Mouse (Mus musculus) left cerebral cortex, postnatal 4 days (tissue): ENCODE data around the gene Papln. TPM values are rescaled to one million over a fixed set of nuclear protein-coding genes. Genes with fewer than 3 reads are reported as not detected.

Source experiments
- DNase-seq: peaks from one replicate; pipeline ENCODE4 v3.0.0-alpha.2; 2022
- intact Hi-C: fragments of 180-260 bp; cut with DNase I; formaldehyde crosslinking; loops from one replicate; pipeline ENCODE4 v1.15.1; 2025
- total RNA-seq, 2 experiments: library from RNA; stranded (reverse); gene quantifications; 2 replicates each; pipeline ENCODE4 v1.2.3; 2021

The Papln gene
- total RNA-seq, 2 experiments from 2014 or later = 9.5 to 10.5 TPM

DNA sequence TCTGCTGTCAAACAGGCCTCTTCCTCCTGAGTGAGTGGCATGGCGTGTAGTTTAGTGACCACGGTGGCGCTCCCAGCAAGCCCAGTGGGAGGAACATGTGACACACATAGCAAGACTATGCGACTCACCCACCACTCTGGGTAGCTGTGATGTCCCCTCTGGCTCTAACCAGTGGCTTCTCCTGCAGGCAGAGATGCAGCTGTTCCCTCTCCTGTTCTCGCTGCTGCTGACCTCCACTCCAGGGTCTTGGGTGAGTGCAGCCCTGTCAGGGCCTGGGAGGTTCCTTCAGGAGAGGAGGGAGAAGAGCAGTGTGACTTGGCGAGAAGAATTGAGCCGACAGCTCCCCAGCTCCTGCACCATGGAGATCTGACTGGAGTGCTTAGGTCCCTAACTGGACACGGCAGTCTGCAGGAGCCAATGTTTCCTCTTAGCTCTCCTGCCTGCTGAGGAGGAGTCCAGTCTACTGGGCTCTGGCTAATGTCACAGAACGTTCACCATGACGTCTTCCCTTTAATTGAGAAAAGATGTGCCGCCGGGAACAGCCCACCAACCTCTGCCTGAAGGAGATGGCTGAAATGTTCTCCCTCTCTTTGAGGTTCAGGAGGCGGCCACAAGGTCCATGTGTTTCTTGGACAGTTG lies 2.6 kb downstream of the Papln start:
- DNase-seq = no peak
- intact Hi-C loops = no loop called here

DNA sequence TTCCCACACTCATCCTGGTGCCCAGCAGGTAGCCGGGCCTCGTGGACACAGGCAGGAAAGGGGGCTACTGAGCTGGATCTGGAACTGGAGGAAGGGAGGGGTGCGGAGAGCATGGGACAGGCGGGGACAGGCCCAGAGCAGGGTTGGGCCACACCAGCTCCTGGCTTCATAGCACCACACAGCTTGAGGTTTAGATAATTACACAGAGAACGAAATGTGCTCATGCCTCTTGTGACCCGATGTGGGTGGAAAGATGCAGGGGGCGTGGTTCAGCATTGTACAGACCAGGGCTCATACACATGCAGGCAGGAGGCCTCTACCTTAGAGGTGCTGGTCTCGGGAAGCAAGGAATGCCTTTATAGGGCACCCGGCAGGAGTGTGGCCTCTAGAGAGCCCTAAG lies 4.4 kb downstream of the Papln start:
- DNase-seq = no peak
- intact Hi-C loops = no loop called here

DNA sequence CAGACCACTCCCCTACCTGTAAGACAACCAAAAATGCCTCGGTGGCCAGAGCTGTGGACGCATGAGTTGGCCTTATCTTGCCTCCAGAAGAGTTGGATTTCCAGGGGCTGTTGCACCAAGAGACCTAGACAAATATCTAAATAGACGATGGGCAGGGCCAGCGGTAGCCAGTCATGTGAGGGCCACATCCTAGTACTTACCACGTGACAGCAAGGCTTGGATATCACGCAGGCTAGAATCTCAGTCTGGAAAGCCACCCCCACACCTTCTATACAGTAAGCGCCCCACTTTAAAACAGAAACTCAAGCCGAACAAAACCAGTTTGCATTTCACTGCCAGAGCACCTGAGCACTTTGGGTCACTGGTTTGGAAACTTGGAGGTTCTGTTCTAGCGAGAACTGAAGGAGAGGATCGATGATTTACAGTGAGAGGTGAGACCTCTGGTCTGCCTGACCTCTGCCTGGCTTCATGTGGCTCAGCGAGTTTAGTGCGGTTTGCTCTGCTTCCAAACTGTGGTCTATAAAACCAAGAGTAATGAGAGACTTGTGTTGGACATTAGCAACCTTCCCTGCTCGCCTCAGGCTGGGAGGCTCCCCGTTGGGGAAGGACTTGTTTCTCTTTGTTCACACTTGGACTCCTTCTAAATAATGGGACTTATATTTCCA lies 4.9 kb downstream of the Papln start:
- intact Hi-C loops = no loop called here
- no peak for DNase-seq

DNA sequence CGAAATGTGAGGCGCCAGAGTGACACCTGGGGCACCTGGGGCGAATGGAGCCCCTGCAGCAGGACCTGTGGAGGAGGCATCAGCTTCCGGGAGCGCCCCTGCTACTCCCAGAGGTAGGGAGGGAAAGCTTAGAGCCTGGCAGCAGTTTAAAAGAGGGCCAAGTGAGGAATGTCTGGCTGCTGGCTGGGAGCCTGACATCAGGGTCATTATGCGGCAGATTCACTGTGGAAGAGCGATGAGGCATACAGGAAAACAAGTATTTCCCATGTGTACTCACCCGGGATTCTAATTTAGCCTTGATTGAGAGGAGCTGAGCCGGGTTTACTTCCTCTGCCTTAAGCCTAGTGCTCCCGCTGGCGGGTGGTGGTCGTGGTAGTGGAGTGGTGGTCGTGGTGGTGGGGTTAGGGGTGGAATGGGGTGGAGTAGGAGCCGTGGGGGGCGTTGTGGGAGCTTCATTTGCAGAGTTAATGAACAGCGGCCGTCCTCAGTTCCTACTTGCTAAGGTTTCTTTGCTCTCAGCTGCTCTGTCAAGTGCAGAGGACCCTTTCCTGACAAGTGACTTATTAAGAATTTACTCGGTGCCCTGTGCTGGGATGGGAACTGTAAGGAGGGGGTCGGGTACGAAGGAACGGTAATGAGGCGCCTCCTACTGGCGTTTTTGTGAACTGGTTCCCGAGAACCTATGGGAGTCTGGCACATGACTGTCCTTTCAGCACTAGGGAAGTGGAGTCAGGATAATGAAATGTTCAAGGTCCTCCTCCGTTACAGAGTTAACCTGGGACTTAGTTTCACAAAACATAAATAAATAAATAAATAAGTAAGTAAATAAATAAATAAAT lies 7.2 kb downstream of the Papln start:
- DNase-seq = peak; percentile 76
- intact Hi-C loops = no loop called here

DNA sequence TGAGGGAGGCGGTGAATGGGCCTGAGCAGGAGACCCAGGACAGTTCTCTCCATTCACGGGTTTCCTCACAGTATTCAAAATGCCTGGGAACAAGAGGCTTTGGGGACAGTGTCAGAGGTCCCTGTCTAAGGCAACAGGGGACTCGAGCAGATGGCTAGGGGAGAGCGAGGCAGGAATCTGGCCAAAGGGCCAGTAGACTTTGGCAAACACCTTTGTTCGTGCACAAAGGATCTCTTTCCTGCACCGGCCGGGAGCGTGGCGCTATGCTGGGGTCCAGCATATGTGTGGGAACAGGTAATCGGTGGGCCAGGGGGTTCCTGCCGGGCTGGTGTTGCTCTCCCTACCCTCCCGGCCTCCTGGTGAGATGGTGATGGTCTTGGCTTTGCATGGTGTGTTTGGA lies 12.2 kb downstream of the Papln start:
- DNase-seq = no peak

DNA sequence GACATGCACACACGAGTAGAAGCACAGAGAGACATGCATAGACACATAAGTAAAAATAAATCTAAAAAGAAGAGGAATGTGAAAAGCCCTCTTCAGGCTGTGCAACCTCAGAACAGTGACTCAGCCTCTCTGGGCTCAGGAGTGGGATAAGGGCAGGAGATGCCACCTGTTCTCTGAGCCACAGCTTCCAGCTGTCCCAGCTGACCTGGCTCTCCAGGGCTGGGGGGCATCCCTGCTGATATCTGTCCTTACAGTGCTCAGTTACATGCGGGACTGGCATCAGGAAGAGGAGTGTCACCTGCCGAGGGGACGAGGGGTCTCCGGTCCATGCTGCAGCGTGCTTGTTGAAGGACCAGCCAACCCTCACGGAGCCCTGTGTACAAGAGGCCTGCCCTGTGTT lies 13.3 kb downstream of the Papln start:
- intact Hi-C loops = no loop called here
- DNase-seq = no peak

More for the DNA sequence above, 12.2 kb downstream of the Papln start:
- intact Hi-C loops = no loop called here

DNA sequence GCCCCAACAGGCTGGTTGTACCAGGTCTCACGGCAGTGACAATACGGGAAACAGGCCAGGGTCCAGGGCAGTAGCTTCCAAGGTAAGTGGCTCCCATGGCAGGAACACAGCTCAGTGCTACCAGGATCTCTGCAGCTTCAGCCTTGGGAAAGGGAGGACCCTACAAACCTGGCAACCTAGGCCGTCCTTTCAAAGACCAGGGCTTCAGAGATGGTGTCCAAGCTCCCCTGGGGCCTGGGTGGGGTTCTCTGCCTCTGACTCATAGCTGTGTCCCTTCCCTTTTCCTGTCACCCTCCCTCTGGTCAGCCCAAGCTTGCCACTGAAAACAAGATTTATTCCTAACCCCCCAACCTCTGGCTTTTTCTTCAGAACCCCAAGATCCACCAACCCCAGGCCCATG lies 16.7 kb downstream of the Papln start:
- DNase-seq = no peak
- intact Hi-C loops = no loop called here

DNA sequence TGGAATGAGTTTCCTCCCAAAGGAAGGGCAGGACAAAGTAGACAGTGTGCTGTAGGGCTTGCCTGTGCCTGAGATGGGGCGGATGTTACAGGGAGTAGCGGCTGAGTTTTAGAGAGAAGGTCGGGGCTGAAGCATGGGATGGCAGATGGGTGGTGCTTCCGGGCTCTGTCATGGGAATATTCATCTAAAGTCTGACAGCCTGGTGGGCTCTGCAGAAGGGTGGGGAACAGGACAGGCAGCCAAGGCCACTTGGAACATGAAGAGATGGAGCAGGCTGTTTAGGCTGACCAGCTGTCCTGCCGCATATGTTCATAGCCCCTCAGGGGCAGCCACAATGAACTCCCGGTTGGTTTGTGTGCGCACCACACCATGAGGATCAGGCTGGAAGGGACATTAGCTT lies 17.8 kb downstream of the Papln start:
- peak; percentile 86 for DNase-seq
- intact Hi-C loops = no loop called here

DNA sequence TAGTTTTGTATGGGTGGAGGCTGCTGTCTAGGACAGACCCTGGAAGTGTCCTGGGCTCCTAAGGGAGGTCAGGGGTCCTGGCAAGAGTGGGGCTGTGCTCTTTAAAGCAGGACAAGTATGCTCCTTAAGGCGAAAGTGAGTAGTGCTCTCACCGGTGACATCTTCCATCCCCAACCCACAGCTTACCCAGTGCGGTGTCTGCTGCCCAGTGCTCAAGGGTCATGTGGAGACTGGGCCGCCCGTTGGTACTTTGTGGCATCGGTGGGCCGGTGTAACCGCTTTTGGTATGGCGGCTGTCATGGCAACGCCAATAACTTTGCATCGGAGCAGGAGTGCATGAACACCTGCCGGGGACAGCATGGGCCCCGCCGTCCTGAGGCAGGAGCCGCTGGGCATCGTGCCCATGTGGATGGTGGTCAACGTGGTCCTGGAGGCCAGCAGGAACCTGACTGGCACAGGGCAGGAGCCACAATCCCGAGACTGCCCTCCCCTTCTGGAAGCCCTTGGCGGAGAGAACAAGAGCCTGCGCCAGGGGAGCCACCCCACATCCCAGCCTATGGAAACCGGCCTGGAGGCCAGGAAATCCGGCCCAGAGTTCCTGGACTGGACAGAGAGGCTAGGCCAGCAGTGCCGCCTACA lies 18.3 kb downstream of the Papln start:
- DNase-seq = peak; percentile 92
- intact Hi-C loops = no loop called here

DNA sequence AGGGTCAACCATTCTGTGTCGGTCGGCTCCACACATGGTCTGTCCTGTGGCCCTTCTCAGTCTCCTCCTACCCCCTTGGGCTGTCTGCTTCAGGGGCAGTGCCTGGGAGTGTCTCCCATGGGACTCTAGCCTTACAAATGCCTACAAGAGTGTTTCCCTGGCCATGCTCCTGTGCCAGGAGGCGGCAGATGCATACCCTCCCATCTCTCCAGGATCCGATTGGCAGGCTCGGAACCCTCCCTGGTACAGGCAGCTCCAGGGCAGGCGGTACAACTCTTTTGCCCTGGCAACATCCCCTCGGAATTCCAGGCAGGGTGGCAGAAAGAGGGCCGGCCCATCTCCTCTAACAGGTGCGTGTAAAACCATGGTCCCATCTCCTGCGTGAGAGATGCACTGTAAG lies 19.2 kb downstream of the Papln start:
- intact Hi-C loops = no loop called here
- DNase-seq = peak; percentile 70

DNA sequence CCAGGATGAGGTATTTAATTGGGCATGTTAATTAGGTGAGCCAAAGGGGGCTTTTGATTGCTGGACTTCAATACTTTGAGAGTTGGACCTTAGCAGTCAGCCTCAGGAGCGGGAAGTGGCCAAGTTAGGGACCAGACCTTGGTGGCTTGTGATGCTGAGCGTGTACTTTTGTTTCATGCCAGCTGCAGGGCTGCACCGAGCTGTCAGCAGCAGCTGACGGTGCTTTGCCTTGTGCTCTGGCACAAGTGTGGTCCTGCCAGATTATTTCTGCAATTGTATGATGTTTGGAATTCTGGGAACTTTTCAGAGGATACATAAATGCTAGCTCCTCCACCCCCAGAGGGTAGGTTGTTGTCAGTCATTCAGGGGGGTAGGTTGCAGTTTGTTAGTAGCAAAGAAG lies 21.9 kb downstream of the Papln start:
- no peak for DNase-seq
- intact Hi-C loops = no loop called here

DNA sequence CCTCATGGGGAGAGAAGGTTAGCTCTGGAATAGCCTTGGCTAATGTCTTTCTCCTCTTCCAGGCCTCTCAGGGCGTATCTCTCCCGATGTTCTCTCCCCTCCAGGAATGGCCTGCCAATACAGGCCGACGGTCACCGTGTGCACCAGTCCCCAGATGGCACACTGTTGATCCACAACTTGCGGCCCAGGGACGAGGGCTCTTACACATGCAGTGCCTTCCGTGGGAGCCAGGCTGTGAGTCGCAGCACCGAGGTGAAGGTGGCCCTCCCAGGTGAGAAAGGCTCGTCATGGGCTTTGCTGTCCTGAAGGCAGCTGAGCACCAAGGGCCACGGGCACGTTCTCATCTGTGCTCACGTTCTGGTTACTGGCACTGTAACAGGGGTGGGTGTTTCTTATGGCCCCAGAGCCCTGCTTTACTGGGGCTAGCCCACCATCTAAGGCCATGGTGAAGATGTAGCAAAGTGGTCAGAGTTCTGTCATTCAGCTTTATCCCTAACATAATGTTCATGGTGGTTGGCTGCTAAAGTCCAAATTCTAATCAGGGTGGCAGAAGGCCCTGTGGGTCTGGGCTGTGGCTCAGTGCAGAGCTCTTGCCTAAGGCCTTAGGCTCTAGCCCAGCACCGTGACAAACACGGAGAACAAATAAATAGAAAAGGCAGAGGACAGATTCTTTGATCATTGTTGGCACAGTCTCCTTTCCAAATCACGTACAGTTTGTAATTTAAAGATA lies 25.8 kb downstream of the Papln start:
- intact Hi-C loops = no loop called here
- no peak for DNase-seq

DNA sequence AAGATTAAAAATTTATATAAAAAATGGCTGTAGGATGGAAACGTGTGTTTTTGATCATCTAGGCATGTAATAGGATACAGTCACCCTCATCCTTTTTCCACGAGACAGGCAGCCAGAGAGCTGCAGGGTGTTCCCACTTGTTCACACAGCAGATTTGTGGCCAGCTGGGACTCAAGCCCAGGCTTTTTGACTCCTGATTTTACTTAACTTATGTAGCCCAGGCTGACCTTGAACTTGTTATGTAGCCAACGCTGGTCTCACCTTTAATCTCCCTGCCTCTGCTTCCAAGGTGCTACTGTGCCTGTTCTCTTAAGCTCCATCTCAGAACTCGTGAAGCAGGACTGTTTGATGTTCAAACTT lies 26.3 kb downstream of the Papln start:
- intact Hi-C loops = no loop called here
- DNase-seq = no peak

DNA sequence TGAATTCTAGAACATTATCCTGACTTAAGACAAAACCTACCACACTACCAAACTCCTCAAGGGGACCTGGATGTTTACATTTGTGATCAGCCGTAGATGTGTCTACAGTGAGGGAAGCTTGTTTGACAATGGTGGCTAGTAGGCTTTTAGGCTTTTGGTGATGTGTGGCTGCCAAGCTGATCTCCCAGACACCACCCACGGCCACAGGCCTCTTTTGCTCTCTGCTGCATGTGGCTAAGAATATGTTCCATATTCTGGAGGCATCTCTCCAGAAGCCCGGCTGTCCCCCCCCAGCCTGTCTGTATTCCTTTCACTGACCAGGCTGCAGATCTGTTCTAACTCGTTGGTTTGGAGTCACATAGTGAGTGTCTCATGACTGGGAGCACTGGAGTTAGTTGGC lies 27.3 kb downstream of the Papln start:
- intact Hi-C loops = no loop called here
- DNase-seq = no peak

DNA sequence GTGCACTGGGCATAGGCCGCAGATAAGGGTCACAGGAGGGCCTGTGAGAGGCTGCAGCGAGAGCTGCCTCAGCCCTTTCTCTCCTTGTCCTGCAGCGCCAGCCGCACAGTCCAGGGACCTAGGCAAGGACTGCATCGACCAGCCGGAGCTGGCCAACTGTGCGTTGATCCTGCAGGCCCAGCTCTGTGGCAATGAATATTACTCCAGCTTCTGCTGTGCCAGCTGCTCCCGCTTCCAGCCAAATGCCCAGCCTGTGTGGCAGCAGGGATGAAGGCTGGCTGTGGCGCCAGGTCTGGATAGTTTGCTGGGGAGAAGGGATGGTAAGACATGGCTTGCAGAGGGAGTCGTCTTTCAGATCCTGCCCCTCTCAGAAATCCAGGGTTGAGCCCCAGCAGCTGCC lies 28.3 kb downstream of the Papln start:
- DNase-seq = peak; percentile 90
- intact Hi-C loops = no loop called here

DNA sequence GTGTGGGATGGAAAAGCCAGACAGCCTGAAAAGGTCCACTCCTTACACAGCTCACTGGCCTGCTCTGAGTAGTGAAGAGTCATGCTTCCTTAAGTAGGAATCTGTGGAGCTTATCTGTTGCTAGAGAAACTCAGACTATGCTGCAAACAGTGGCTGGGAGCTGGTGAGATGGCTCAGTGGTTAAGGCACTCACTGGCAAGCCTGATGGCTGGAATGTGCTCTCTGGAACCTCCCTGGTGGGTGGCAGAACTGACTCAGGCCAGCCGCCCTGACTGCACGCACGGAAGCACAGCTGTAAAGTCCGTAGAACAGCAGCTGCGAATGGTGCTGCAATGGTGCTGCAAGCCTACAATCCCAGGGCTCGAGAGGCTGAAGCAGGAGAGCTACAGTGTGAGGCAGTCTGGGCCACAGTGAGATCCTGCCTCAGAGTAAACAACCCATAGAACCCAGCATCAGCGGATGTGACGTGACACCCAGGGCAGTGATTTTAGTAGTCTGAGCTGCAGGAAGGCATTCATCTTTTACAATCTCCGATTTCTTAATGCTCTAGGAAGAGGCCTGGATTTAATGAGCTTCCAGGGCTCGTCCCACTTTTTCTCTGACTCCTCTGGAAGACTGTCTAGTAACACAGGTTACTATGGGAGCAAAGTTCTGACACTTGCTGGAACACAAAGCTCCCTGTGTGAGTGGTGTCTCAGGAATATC lies 29.4 kb downstream of the Papln start:
- DNase-seq = no peak
- intact Hi-C loops = no loop called here

DNA sequence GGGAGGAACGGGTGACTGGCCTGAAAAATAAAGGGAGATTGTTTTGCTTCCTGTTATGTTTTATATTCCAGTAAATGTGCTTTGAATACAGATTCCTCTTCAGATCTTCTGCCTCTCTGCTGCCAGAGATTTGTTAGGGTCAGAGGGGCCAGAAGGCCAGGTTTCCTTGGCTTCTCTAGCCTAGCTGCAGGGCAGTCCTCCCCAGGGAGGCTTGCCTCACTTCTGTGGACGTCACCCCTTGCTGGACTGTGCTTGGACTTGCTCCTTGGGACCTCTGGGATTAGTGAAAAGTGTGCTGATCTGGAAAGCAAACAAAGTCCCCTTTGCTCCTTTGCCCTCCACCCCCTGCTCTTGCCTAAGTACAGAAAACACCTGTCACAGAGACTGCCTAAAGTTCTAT lies 31.6 kb downstream of the Papln start:
- DNase-seq = no peak
- intact Hi-C loops = no loop called here

DNA sequence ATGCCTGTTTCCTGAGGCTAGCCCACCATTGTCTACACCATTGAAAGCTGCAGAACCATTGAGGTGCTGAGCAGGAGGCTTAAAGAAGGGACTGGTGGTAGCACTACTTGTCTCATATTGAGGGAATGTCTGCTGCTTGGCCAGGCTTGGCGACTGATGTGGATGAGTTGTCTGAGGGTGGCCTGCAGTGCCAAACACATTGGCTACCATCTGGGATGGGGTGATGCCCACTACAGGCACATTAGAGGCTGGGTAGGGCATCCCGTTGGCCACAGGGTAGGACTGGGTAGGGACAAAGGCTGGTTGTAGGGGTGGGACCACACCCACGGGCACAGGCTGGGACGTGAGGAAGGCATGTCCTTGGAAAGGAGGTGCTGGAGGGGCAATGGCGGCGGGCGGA lies 32.2 kb downstream of the Papln start:
- no peak for DNase-seq
- intact Hi-C loops = no loop called here

DNA sequence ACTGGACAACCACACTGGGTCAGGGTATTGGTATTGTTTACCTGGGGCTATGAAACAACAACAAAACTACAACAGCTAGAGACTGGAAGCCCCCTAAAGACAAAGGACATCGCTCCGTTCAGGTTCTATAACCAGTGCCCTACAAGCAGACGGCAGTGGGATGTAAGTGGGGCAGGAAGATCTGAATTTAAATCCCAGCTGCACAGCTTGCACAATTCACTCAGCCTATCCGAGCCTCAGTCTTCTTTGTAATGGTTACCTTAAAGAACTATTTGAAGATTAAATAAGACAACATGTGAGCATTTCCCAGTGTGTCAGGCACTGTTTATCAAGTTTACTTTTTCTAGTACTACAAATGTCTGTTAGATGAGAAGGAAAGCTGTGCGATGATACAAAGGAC lies 34.9 kb downstream of the Papln start:
- no peak for DNase-seq
- intact Hi-C loops = no loop called here

DNA sequence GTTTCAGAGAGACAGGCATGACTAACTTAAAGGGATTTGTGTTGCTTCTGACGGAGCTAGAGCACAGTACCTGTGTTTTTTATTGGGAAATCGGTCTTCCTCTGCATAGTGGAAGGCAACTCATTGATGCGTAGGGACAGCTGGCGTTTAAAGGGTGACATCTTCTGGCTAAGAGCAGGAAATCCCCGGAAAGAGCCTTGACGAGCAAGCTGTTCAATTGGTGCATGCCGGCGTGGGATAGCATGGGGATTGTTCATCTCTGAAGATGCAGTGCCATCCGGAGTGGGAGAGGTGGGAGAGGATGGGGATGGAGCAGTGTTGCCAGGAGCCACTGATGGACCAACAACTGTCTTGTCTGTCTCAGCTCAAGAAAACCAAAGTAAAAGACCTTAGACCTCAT lies 37.5 kb downstream of the Papln start:
- DNase-seq = peak; percentile 58
- intact Hi-C loops = no loop called here
